Mouse (Mus musculus): Measurements from ENCODE around the gene Kantr. TPM values are rescaled to one million over a fixed set of nuclear protein-coding genes. Genes with fewer than 3 reads are reported as not detected.

Gene Kantr
- polyA plus RNA-seq (2015; fragmentation: Nextera tagmentation; extraction: Ambion mirVana): 30.1 and 34.5 TPM in 2 replicates

DNA sequence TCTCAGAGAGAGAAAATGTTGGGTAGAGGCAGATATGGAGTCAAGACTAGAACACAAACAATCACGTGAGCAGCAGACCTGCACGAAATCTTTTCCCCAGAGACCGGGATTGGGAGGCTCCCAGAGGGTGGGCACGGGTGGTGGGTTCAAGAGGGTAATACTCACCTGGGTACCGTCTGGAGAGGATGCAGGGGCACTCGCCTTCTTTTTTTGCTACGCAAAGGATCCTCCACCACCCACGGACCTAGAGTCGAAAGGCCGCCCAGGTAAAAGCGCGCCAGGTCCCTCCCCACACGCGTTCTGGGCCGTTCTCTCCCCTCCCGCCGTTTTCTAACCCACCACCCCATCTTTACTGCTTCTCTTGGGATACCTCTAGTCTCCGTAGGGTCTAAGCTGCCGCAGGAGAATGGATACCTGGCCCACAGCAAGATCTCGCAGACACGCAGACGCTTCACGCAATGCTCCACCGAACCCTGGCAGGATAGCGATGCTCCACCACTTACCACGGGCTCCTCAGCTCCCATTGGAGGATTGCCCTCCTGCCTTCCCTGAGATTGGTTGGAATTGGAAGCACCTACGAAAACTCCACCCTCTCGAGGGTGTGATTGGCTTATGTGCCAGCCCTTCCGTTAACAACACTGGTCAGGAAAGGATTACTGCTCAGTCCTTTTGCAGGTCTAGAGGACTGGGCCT is at the start of gene Kantr:
Kantr (minus strand) TSS at position 500 of the 693 bp plus-strand sequence.
- 17% methylated on average over 29 of the region's 29 CpGs for WGBS
- peak within 1 kb of the TSS; percentile 68 for H3K27ac ChIP-seq (ENCODE audit: low read depth, low read length)
- H3K4me1 ChIP-seq (ENCODE audit: control insufficient read depth, insufficient read depth, low read depth, low read length): no peaks in the 10 kb centered on the region
- H3K4me2 ChIP-seq (ENCODE audit: low read length): peak within 1 kb of the TSS; percentile 58
- peaks cover 15% of the 10 kb centered on the region for H3K27me3 ChIP-seq (replicated peaks; ENCODE audit: control insufficient read depth, insufficient read depth, low read length)
- H3K9ac ChIP-seq (ENCODE audit: low read depth, low read length): peak within 1 kb of the TSS; percentile 70
- ATAC-seq: peak; percentile 100
- no peaks in the 10 kb centered on the region for H3K36me3 ChIP-seq (ENCODE audit: control insufficient read depth, insufficient read depth, low read length)
- H3K4me3 ChIP-seq (ENCODE audit: low read length): peak within 1 kb of the TSS; percentile 56
- no peaks in the 10 kb centered on the region for H3K9me3 ChIP-seq (ENCODE audit: control insufficient read depth, low read length)

- 10% methylated on average over 21 of the region's 24 CpGs for WGBS
- peak; percentile 97 for ATAC-seq
- H3K9ac ChIP-seq (ENCODE audit: low read depth, low read length): peak within 1 kb of the TSS; percentile 71
- H3K9me3 ChIP-seq (ENCODE audit: control insufficient read depth, low read length): no peaks in the 10 kb centered on the region
- H3K4me2 ChIP-seq (ENCODE audit: low read length): peak within 1 kb of the TSS; percentile 48
- H3K27ac ChIP-seq (ENCODE audit: low read depth, low read length): peak within 1 kb of the TSS; percentile 86
- peak within 1 kb of the TSS; percentile 53 for H3K4me3 ChIP-seq (ENCODE audit: low read length)
- H3K4me1 ChIP-seq (ENCODE audit: control insufficient read depth, insufficient read depth, low read depth, low read length): peaks cover 5% of the 10 kb centered on the region; the same call in 1 of the 2 replicates
- H3K36me3 ChIP-seq (ENCODE audit: control insufficient read depth, insufficient read depth, low read length): no peaks in the 10 kb centered on the region
- peaks cover 4% of the 10 kb centered on the region; the same call in 1 of the 2 replicates for H3K27me3 ChIP-seq (replicated peaks; ENCODE audit: control insufficient read depth, insufficient read depth, low read length)
Observed at GRCm38 (mm10) chrX:152368397-152369273, 41.3 kb upstream of the Kantr start, which contains the start of gene Gpr173. Gene Gpr173, minus strand, starts transcription at chrX:152368704.

DNA sequence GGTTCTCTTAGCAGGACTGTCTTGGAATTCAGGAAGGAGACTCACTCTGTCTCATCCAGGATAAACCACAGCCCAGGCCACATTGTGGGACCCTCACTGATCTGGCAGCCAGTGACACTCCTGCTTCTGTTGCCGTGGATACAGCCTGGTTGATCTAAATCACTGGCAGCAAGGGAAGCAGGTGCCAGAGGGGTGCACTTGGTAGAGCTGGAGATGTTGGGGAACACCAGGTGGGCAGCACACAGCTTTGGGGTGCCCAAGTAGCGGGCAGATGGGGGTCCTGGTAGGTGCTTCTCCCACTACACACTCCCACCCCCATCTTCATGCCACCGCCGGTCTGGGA is 40.7 kb upstream of the Kantr start:
- H3K27me3 ChIP-seq (replicated peaks; ENCODE audit: control insufficient read depth, insufficient read depth, low read length): peaks cover 4% of the 10 kb centered on the region; the same call in 1 of the 2 replicates
- ATAC-seq: peak; percentile 44
- peak overlapping the region; percentile 86 for H3K27ac ChIP-seq (ENCODE audit: low read depth, low read length)
- no peaks in the 10 kb centered on the region for H3K36me3 ChIP-seq (ENCODE audit: control insufficient read depth, insufficient read depth, low read length)
- H3K9me3 ChIP-seq (ENCODE audit: control insufficient read depth, low read length): no peaks in the 10 kb centered on the region
- peak overlapping the region; percentile 48 for H3K4me2 ChIP-seq (ENCODE audit: low read length)
- H3K4me1 ChIP-seq (ENCODE audit: control insufficient read depth, insufficient read depth, low read depth, low read length): peaks cover 5% of the 10 kb centered on the region; the same call in 1 of the 2 replicates
- H3K9ac ChIP-seq (ENCODE audit: low read depth, low read length): peak overlapping the region; percentile 71
- 20% methylated on average over 3 of the region's 4 CpGs for WGBS
- H3K4me3 ChIP-seq (ENCODE audit: low read length): peak overlapping the region; percentile 53

DNA sequence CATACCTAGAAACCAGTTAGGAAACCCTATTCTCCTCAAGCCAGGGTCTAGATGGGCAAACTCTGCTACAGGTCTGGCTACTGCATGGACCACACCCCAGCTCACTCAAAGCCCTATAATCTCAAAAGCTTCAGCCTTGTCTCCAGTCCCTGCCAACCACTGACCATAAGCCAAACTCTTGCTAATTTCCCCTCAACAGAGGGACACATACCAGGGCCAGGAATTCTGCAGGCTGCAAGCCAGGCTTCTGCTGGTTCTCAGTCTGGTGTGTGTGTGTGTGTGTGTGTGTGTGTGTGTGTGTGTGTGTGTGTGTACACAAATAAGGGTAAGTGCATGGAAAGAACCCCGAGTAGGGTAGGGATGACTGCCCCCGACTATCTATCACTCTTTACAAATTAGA is 39.1 kb upstream of the Kantr start:
- no peak overlapping the region for H3K27ac ChIP-seq (ENCODE audit: low read depth, low read length)
- peaks cover 4% of the 10 kb centered on the region; the same call in 1 of the 2 replicates for H3K27me3 ChIP-seq (replicated peaks; ENCODE audit: control insufficient read depth, insufficient read depth, low read length)
- H3K36me3 ChIP-seq (ENCODE audit: control insufficient read depth, insufficient read depth, low read length): no peaks in the 10 kb centered on the region
- no peak for ATAC-seq
- no peak overlapping the region for H3K9ac ChIP-seq (ENCODE audit: low read depth, low read length)
- H3K9me3 ChIP-seq (ENCODE audit: control insufficient read depth, low read length): no peaks in the 10 kb centered on the region
- H3K4me1 ChIP-seq (ENCODE audit: control insufficient read depth, insufficient read depth, low read depth, low read length): peaks cover 5% of the 10 kb centered on the region; the same call in 1 of the 2 replicates
- H3K4me2 ChIP-seq (ENCODE audit: low read length): peak overlapping the region; percentile 48
- WGBS: 57% methylated on average over 1 of the region's 2 CpGs
- H3K4me3 ChIP-seq (ENCODE audit: low read length): peak overlapping the region; percentile 24

DNA sequence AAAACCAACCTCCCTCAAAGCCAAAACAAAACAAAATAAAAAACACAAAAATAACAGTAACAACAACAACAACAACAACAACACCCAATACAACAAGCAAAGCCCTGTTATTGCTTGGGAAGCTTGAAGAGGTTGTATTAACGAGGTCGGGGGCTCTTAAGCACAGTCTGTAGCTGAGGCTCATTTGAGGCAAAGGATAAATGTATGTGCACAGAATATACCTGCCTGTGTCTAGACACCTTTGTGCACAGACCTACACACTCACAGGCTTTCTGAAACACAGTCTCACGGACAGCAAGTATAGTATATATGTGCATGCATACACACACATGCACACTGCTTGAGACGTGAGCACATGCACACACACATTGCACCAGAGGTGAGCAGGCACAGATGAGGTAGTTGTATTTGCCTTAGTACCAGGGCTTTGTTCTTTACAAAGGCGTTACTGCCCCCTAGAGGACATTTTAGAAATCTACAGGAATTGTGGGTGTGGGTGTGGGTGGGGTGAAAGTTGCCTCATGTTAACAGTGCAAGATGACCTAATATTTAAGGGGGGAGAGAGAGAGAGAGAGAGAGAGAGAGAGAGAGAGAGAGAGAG is 25.4 kb upstream of the Kantr start:
- H3K9me3 ChIP-seq (ENCODE audit: control insufficient read depth, low read length): no peaks in the 10 kb centered on the region
- H3K36me3 ChIP-seq (ENCODE audit: control insufficient read depth, insufficient read depth, low read length): no peaks in the 10 kb centered on the region
- H3K4me3 ChIP-seq (ENCODE audit: low read length): no peak overlapping the region
- no peak overlapping the region for H3K4me2 ChIP-seq (ENCODE audit: low read length)
- no peak overlapping the region for H3K27ac ChIP-seq (ENCODE audit: low read depth, low read length)
- H3K27me3 ChIP-seq (replicated peaks; ENCODE audit: control insufficient read depth, insufficient read depth, low read length): 0 out of 2 replicates have a peak, but pooled peaks cover 5% of the 10 kb centered on the region
- peak; percentile 83 for ATAC-seq
- no peak overlapping the region for H3K9ac ChIP-seq (ENCODE audit: low read depth, low read length)
- no peaks in the 10 kb centered on the region for H3K4me1 ChIP-seq (ENCODE audit: control insufficient read depth, insufficient read depth, low read depth, low read length)
- 20% methylated on average over 5 of the region's 5 CpGs for WGBS

GRCm38 (mm10) chrX:152347041-152347440 is 19.7 kb upstream of the Kantr start:
- Histone ChIP-seq H3K4me1 (ENCODE audit: control insufficient read depth, insufficient read depth, low read depth, low read length) (no peaks in the 10 kb centered on the region), H3K4me2 (ENCODE audit: low read length) (no peak overlapping the region), H3K9ac (ENCODE audit: low read depth, low read length) (no peak overlapping the region), H3K36me3 (ENCODE audit: control insufficient read depth, insufficient read depth, low read length) (no peaks in the 10 kb centered on the region), H3K27ac (ENCODE audit: low read depth, low read length) (no peak overlapping the region), H3K9me3 (ENCODE audit: control insufficient read depth, low read length) (no peaks in the 10 kb centered on the region), H3K27me3 (replicated peaks; ENCODE audit: control insufficient read depth, insufficient read depth, low read length) (peaks cover 28% of the 10 kb centered on the region), H3K4me3 (ENCODE audit: low read length) (no peak overlapping the region)
- ATAC-seq: no peak
- WGBS: 86% methylated on average over 14 of the region's 14 CpGs

DNA sequence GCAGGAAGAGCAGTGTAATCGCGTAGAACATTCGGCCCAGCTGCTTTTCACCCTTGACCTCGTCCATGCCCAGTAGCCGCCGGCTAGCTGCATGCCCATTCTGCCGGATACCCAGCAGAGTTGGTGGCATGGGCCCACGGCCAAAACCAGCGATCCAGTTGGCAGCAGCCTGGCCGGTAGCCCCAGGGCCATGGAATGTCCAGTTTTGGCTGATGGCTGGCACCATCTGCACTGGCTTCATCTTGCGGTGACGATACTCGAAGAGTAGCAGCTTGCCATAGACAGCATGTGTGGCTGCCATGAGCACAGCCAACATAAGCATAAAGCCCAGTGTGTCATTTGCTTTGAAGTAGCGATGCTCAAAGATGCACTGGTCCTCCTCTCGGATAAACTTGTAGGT is 19.3 kb upstream of the Kantr start:
- no peak overlapping the region for H3K4me2 ChIP-seq (ENCODE audit: low read length)
- H3K27me3 ChIP-seq (replicated peaks; ENCODE audit: control insufficient read depth, insufficient read depth, low read length): peaks cover 28% of the 10 kb centered on the region
- no peaks in the 10 kb centered on the region for H3K4me1 ChIP-seq (ENCODE audit: control insufficient read depth, insufficient read depth, low read depth, low read length)
- H3K36me3 ChIP-seq (ENCODE audit: control insufficient read depth, insufficient read depth, low read length): no peaks in the 10 kb centered on the region
- H3K9me3 ChIP-seq (ENCODE audit: control insufficient read depth, low read length): no peaks in the 10 kb centered on the region
- ATAC-seq: no peak
- H3K4me3 ChIP-seq (ENCODE audit: low read length): no peak overlapping the region
- H3K27ac ChIP-seq (ENCODE audit: low read depth, low read length): peak overlapping the region; percentile 17; the same call in 1 of the 2 replicates
- 89% methylated on average over 15 of the region's 15 CpGs for WGBS
- H3K9ac ChIP-seq (ENCODE audit: low read depth, low read length): no peak overlapping the region

DNA sequence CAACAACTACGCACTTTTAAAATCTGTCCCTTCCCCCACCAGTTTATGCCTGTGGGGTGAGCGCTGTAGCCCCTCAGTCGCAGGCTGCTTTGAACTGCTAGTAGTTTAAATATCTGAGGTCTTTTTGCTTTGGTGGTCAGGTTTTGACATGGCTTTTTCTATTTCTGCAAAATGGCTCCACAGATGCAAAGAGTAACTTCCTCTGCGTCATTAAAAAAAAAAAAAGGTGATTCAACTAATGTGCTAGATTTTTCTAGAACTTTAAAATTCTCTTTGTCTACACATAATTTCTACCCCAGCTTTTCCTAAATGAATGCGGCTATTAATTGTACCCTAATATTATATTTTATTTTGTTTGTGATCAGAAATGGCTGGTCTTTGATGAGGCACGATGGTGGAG is 15.6 kb upstream of the Kantr start:
- peaks cover 29% of the 10 kb centered on the region for H3K27me3 ChIP-seq (replicated peaks; ENCODE audit: control insufficient read depth, insufficient read depth, low read length)
- no peak for ATAC-seq

More for the DNA sequence above, 15.6 kb upstream of the Kantr start:
- Histone ChIP-seq H3K9me3 (ENCODE audit: control insufficient read depth, low read length) (no peaks in the 10 kb centered on the region), H3K9ac (ENCODE audit: low read depth, low read length) (peak overlapping the region; percentile 33), H3K36me3 (ENCODE audit: control insufficient read depth, insufficient read depth, low read length) (0 out of 2 replicates have a peak, but pooled peaks cover 3% of the 10 kb centered on the region), H3K4me3 (ENCODE audit: low read length) (peak overlapping the region; percentile 59), H3K27ac (ENCODE audit: low read depth, low read length) (peak overlapping the region; percentile 90), H3K4me2 (ENCODE audit: low read length) (peak overlapping the region; percentile 71), H3K4me1 (ENCODE audit: control insufficient read depth, insufficient read depth, low read depth, low read length) (peaks cover 6% of the 10 kb centered on the region)
- WGBS: 26% methylated on average over 6 of the region's 6 CpGs

All from hindbrain, embryonic 16.5 days (tissue).